Mouse (Mus musculus): ENCODE data around the gene Hist1h3c. TPM values are rescaled to one million over a fixed set of nuclear protein-coding genes. Genes with fewer than 3 reads are reported as not detected.

Hist1h3c gene
- polyA plus RNA-seq, 1 experiment from 2014 or later: 1.4 TPM

DNA sequence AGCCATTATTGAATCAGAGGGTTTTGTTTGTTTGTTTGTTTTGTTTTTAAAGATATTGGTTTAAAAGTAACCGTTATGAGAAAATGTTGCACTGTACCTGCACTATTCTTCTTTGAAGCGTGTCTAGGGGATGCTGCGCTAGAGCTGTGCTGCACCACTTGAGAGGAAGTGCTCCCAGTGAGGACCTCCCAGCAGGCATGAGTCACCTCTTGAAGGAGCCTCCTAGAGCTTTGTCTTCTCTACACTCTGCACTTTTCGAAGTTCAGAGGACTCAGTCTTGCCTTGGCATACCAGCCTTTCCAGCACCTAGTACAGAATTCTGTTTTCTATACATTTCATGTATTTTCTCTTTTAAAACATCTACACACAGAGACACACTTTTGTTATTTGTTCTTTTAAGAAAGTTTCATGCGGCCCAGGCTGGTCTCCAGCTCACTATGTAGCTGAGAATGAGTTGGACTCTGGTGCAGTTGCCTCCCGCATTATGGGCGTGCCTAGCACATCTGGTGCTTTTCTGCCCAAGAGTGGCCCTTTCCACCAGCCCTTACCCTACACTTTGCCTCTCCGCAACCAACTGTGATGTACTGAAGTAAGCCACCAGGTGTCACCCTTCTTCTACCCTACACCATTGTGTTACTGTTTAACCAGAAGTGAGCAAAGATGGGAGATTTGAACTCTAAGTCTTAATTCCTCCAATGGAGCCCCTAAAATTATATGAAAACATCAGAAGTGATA, 44.4 kb downstream of the Hist1h3c start:
- Histone ChIP-seq H3K27ac (ENCODE audit: low read depth, low read length) (no peak overlapping the region), H3K36me3 (ENCODE audit: control insufficient read depth, insufficient read depth) (no peaks in the 10 kb centered on the region), H3K4me1 (replicated peaks; ENCODE audit: control insufficient read depth, insufficient read depth, low read length) (no peaks in the 10 kb centered on the region), H3K4me2 (replicated peaks; ENCODE audit: low read depth) (no peak overlapping the region), H3K4me3 (ENCODE audit: low read depth, low read length) (no peak overlapping the region), H3K27me3 (replicated peaks; ENCODE audit: control insufficient read depth, insufficient read depth, low read length) (no peaks in the 10 kb centered on the region), H3K9me3 (ENCODE audit: control insufficient read depth) (no peaks in the 10 kb centered on the region), H3K9ac (ENCODE audit: low read depth, low read length) (no peak overlapping the region)
- 28% methylated on average over 8 of the region's 8 CpGs for WGBS
- peak; percentile 93 for TF ChIP-seq CTCF (IDR thresholded peaks at IDR 0.05; ENCODE audit: low read depth)
- peak; percentile 47 for ATAC-seq

DNA sequence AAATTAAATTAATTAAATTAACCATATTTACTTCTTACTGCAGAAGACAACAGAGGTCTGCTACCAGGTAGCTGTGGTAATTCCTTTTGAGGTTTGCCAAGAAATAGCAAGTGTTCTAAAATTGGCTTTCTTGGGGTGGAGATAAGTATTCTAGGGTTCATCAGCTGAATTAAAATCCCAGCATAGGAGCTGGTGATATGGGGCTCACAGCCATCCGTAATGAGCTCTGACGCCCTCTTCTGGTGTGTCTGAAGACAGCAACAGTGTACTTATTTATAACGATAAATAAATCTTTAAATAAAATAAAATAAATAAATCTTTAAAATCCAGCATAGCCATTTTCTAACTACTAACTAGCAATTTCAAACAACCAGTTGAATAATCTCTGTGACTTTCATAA, 45.6 kb downstream of the Hist1h3c start:
- 69% methylated on average over 3 of the region's 3 CpGs for WGBS
- H3K27me3 ChIP-seq (replicated peaks; ENCODE audit: control insufficient read depth, insufficient read depth, low read length): no peaks in the 10 kb centered on the region

GRCm38 (mm10) chr13:23698996-23699395, 46.4 kb downstream of the Hist1h3c start:
- Histone ChIP-seq H3K4me2 (replicated peaks; ENCODE audit: low read depth) (no peak overlapping the region), H3K36me3 (ENCODE audit: control insufficient read depth, insufficient read depth) (no peaks in the 10 kb centered on the region), H3K4me1 (replicated peaks; ENCODE audit: control insufficient read depth, insufficient read depth, low read length) (no peaks in the 10 kb centered on the region), H3K4me3 (ENCODE audit: low read depth, low read length) (no peak overlapping the region), H3K9me3 (ENCODE audit: control insufficient read depth) (no peaks in the 10 kb centered on the region), H3K27me3 (replicated peaks; ENCODE audit: control insufficient read depth, insufficient read depth, low read length) (no peaks in the 10 kb centered on the region), H3K27ac (ENCODE audit: low read depth, low read length) (peak overlapping the region; percentile 16; the same call in 1 of the 2 replicates), H3K9ac (ENCODE audit: low read depth, low read length) (no peak overlapping the region)
- TF ChIP-seq CTCF (IDR thresholded peaks at IDR 0.05; ENCODE audit: low read depth): no peak
- 68% methylated on average over 6 of the region's 6 CpGs for WGBS
- no peak for ATAC-seq

More for the DNA sequence above, 45.6 kb downstream of the Hist1h3c start:
- Histone ChIP-seq H3K27ac (ENCODE audit: low read depth, low read length) (no peak overlapping the region), H3K4me2 (replicated peaks; ENCODE audit: low read depth) (no peak overlapping the region), H3K4me3 (ENCODE audit: low read depth, low read length) (no peak overlapping the region), H3K9ac (ENCODE audit: low read depth, low read length) (no peak overlapping the region), H3K4me1 (replicated peaks; ENCODE audit: control insufficient read depth, insufficient read depth, low read length) (no peaks in the 10 kb centered on the region), H3K36me3 (ENCODE audit: control insufficient read depth, insufficient read depth) (no peaks in the 10 kb centered on the region), H3K9me3 (ENCODE audit: control insufficient read depth) (no peaks in the 10 kb centered on the region)
- no peak for ATAC-seq
- TF ChIP-seq CTCF (IDR thresholded peaks at IDR 0.05; ENCODE audit: low read depth): peak; percentile 30

DNA sequence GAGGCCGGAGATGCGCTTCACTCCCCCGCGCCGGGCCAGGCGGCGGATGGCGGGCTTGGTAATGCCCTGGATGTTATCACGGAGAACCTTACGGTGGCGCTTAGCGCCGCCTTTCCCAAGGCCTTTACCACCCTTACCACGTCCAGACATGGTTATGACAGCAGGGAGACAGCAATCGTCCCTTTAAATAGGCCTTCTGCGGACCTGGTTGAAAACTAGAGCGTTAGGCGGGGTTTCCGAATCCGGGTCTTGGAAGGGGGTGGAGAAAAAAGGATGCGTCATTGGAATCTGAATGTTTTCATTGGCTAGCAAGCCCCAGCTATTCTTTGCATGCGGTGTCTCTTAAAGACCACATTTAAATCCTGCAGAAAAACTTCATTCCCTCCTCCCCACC, 47.1 kb downstream of the Hist1h3c start, which contains the start of gene Hist1h4c:
Hist1h4c (minus strand) TSS at position 155 of the 394 bp plus-strand sequence.
- peak; percentile 40 for TF ChIP-seq CTCF (IDR thresholded peaks at IDR 0.05; ENCODE audit: low read depth)
- Histone ChIP-seq H3K36me3 (ENCODE audit: control insufficient read depth, insufficient read depth) (no peaks in the 10 kb centered on the region), H3K9ac (ENCODE audit: low read depth, low read length) (peak within 1 kb of the TSS; percentile 37), H3K4me1 (replicated peaks; ENCODE audit: control insufficient read depth, insufficient read depth, low read length) (no peaks in the 10 kb centered on the region), H3K27ac (ENCODE audit: low read depth, low read length) (peak within 1 kb of the TSS; percentile 24), H3K9me3 (ENCODE audit: control insufficient read depth) (no peaks in the 10 kb centered on the region), H3K4me3 (ENCODE audit: low read depth, low read length) (peak within 1 kb of the TSS; percentile 29), H3K4me2 (replicated peaks; ENCODE audit: low read depth) (peak within 1 kb of the TSS; percentile 60), H3K27me3 (replicated peaks; ENCODE audit: control insufficient read depth, insufficient read depth, low read length) (no peaks in the 10 kb centered on the region)
- ATAC-seq: peak; percentile 91
- under 1% methylated on average over 20 of the region's 22 CpGs for WGBS

- H3K9me3 ChIP-seq (ENCODE audit: control insufficient read depth): no peaks in the 10 kb centered on the region
- peak overlapping the region; percentile 24 for H3K27ac ChIP-seq (ENCODE audit: low read depth, low read length)
- under 1% methylated on average over 22 of the region's 32 CpGs for WGBS
- peak; percentile 88 for TF ChIP-seq CTCF (IDR thresholded peaks at IDR 0.05; ENCODE audit: low read depth)
- H3K4me1 ChIP-seq (replicated peaks; ENCODE audit: control insufficient read depth, insufficient read depth, low read length): no peaks in the 10 kb centered on the region
- H3K9ac ChIP-seq (ENCODE audit: low read depth, low read length): peak overlapping the region; percentile 37
- no peaks in the 10 kb centered on the region for H3K27me3 ChIP-seq (replicated peaks; ENCODE audit: control insufficient read depth, insufficient read depth, low read length)
- ATAC-seq: peak; percentile 71
- H3K4me2 ChIP-seq (replicated peaks; ENCODE audit: low read depth): peak overlapping the region; percentile 60
- H3K36me3 ChIP-seq (ENCODE audit: control insufficient read depth, insufficient read depth): no peaks in the 10 kb centered on the region
- peak overlapping the region; percentile 29 for H3K4me3 ChIP-seq (ENCODE audit: low read depth, low read length)
Measured at GRCm38 (mm10) chr13:23697491-23698299, 47.7 kb downstream of the Hist1h3c start.

DNA sequence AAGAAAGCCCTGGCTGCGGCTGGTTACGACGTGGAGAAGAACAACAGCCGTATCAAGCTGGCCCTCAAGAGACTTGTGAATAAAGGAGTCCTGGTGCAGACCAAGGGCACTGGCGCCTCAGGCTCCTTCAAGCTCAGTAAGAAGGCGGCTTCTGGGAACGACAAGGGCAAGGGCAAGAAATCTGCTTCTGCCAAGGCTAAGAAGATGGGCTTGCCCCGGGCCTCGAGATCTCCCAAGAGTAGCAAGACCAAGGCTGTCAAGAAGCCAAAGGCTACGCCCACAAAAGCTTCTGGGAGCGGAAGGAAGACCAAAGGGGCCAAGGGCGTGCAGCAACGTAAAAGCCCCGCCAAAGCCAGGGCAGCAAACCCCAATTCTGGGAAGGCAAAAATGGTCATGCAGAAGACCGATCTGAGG, 49.3 kb downstream of the Hist1h3c start:
- Histone ChIP-seq H3K27me3 (replicated peaks; ENCODE audit: control insufficient read depth, insufficient read depth, low read length) (no peaks in the 10 kb centered on the region), H3K4me3 (ENCODE audit: low read depth, low read length) (no peak overlapping the region), H3K36me3 (ENCODE audit: control insufficient read depth, insufficient read depth) (no peaks in the 10 kb centered on the region), H3K4me2 (replicated peaks; ENCODE audit: low read depth) (no peak overlapping the region), H3K27ac (ENCODE audit: low read depth, low read length) (no peak overlapping the region), H3K4me1 (replicated peaks; ENCODE audit: control insufficient read depth, insufficient read depth, low read length) (no peaks in the 10 kb centered on the region), H3K9ac (ENCODE audit: low read depth, low read length) (no peak overlapping the region), H3K9me3 (ENCODE audit: control insufficient read depth) (no peaks in the 10 kb centered on the region)
- WGBS: 76% methylated on average over 15 of the region's 15 CpGs
- no peak for ATAC-seq
- no peak for TF ChIP-seq CTCF (IDR thresholded peaks at IDR 0.05; ENCODE audit: low read depth)

All from intestine, postnatal 0 days (tissue).